Mouse (Mus musculus) duodenum, adult 2 months (tissue): ENCODE data around the gene Gm4763. TPM values are rescaled to one million over a fixed set of nuclear protein-coding genes. Genes with fewer than 3 reads are reported as not detected.

Experiments used
- polyA plus RNA-seq: library from polyadenylated mRNA; depleted of rRNA; stranded (reverse); fragments of >200 nt; gene quantifications from 2 replicates; pipeline ENCODE4 v1.2.3, GENCODE M21; 2012; ENCODE audit warnings: low replicate concordance; rRNA removed

Gm4763 gene
- polyA plus RNA-seq, result not detected in 2 replicates

DNA sequence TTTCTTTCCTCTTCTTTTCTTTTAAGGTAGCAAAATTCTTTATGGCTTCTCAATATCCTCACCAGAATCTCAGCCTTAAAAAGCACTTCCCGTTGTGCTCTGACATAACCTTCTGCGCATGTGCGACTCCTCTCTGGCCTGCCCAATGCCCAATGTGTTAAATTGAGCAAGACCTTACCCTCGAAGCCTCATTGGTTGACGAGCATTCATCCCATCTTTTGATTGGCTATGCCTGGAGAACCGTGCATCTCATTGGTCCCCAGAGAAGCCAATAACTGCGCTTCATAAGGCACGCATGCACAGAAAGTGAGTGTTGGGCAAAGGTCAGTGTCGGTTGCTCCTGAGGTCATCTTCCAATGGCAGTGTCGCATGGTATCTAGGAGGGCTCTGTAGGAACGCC is at the start of gene Gm4763:
TSS of gene Gm4763 (minus strand) at position 101 of the 400 bp plus-strand sequence.

GRCm38 (mm10) chr7:24760211-24760610 is 33.5 kb upstream of the Gm4763 start, which contains the start of gene Cd177:
Cd177 (minus strand) TSS chr7:24760311.

GRCm38 (mm10) chr7:24708832-24709292 is 17.8 kb downstream of the Gm4763 start, which contains the start of gene BC049730:
BC049730 (plus strand) TSS chr7:24709242.

GRCm38 (mm10) chr7:24676575-24676974 is 50.1 kb downstream of the Gm4763 start, which contains the start of gene Tex101:
Tex101 (minus strand) TSS chr7:24676675.

Other genes starting within 250 kb of the Gm4763 start
- gene Cadm4, start 244.9 kb downstream of the Gm4763 start, polyA plus RNA-seq, result 2.1 and 3.5 TPM in 2 replicates
- 15.2 and 23.5 TPM in 2 replicates for gene Zfp428, start 219.9 kb downstream of the Gm4763 start, polyA plus RNA-seq
- 0.13 TPM in 1 of 2 replicates, not detected in the other for gene AC161166.1, start 214.5 kb downstream of the Gm4763 start, polyA plus RNA-seq
- gene Irgq, start 196.2 kb downstream of the Gm4763 start, polyA plus RNA-seq, result 7.7 and 8.1 TPM in 2 replicates
- gene Pinlyp, start 180.8 kb downstream of the Gm4763 start, polyA plus RNA-seq, result not detected in 2 replicates
- 20.9 and 29.8 TPM in 2 replicates for gene Xrcc1, start 180.6 kb downstream of the Gm4763 start, polyA plus RNA-seq
- gene Ethe1, start 139.4 kb downstream of the Gm4763 start, polyA plus RNA-seq, result 54.1 and 78.1 TPM in 2 replicates
- 0.92 and 0.98 TPM in 2 replicates for gene Zfp575, start 139.3 kb downstream of the Gm4763 start, polyA plus RNA-seq
- gene Phldb3, start 116.1 kb downstream of the Gm4763 start, polyA plus RNA-seq, result 6.1 and 9.5 TPM in 2 replicates
- 0.14 and 0.26 TPM in 2 replicates for gene Lypd3, start 90.4 kb downstream of the Gm4763 start, polyA plus RNA-seq
- gene Tex101, start 50.2 kb downstream of the Gm4763 start, polyA plus RNA-seq, result not detected in 2 replicates
- not detected in 2 replicates for gene BC049730, start 17.7 kb downstream of the Gm4763 start, polyA plus RNA-seq
- 2.4 and 6.6 TPM in 2 replicates for gene Cd177, start 33.4 kb upstream of the Gm4763 start, polyA plus RNA-seq
- gene Ceacam10, start 50.3 kb upstream of the Gm4763 start, polyA plus RNA-seq, result 3.0 and 4.2 TPM in 2 replicates
- gene Gm9844, start 135.3 kb upstream of the Gm4763 start, polyA plus RNA-seq, result 0.31 TPM in 1 of 2 replicates, not detected in the other
- gene Lypd4, start 143.0 kb upstream of the Gm4763 start, polyA plus RNA-seq, result not detected in 2 replicates
- not detected in 2 replicates for gene Dmrtc2, start 143.1 kb upstream of the Gm4763 start, polyA plus RNA-seq
- 315 and 337 TPM in 2 replicates for gene Rps19, start 157.5 kb upstream of the Gm4763 start, polyA plus RNA-seq
- 31.8 and 52.6 TPM in 2 replicates for gene Cd79a, start 170.5 kb upstream of the Gm4763 start, polyA plus RNA-seq
- 128 and 140 TPM in 2 replicates for gene Arhgef1, start 176.0 kb upstream of the Gm4763 start, polyA plus RNA-seq
- not detected in 2 replicates for gene Gm4881, start 217.6 kb upstream of the Gm4763 start, polyA plus RNA-seq
- gene Rabac1, start 245.8 kb upstream of the Gm4763 start, polyA plus RNA-seq, result 244 and 287 TPM in 2 replicates